Mouse (Mus musculus): ENCODE measurements around the gene Noxa1.

Gene Noxa1

GRCm38 (mm10) chr2:25053101-25053500, 41.8 kb downstream of the Noxa1 start:
- in situ Hi-C loops (cut with MboI; ENCODE audit: unreplicated experiment in 2 of 2) = no loop called here

GRCm38 (mm10) chr2:25051450-25051849, 43.5 kb downstream of the Noxa1 start:
- in situ Hi-C loops (cut with MboI; ENCODE audit: unreplicated experiment in 2 of 2) = no loop called here

GRCm38 (mm10) chr2:25050921-25051320, 44.0 kb downstream of the Noxa1 start:
- in situ Hi-C loops (cut with MboI; ENCODE audit: unreplicated experiment in 2 of 2) = no loop called here

GRCm38 (mm10) chr2:25040089-25040488, 54.9 kb downstream of the Noxa1 start:
- in situ Hi-C loops (cut with MboI; ENCODE audit: unreplicated experiment in 2 of 2) = no loop called here
